Mouse (Mus musculus): ENCODE measurements at regions not wholly inside any gene's neighbourhood (a gene's known extent, or its start where the extent isn't known, plus 50 kb on each side); places are given as distances from the start of the nearest gene placed in this dataset.

DNA sequence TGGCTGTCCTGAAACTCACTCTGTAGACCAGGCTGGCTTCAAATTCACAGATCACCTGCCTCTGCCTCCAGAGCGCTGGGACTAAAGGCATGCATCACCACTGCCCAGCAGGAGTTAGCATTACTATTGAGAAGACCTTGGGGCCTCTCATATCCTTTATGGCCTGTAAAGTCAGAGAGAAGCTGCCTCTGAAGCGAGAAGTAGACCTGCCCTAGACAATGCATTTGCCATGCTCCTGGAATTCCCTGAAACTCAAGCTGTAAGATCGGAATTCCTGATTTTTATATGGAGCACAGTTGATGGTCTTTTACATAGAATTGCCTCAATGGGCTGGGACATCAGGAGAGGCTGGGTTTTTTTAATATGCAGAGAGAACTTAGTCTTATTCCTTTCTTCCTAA, 174.0 kb upstream of the Tenm3 start:
- DNase-seq (ENCODE audit: low spot score in 2 of 2) = no peak

DNA sequence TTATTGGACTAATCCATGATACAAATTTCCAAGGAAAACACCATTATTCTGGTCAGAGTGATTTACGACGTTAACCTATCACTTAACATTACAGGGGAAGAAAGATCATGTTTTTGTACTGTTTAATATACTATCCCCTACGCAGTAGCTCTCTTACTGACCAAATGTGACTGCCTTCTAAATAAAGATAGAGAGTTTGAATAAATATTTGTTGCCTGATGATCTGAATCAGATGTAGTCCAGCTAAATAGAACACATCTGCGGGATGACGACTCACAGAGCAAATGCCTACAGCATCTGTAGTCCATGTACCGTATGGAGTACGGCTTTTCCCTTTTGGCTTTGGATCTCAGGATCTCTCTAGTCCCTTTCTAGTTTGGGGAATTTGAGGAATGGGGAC, 171.9 kb upstream of the Tenm3 start:
- DNase-seq (ENCODE audit: low spot score in 2 of 2) = no peak

DNA sequence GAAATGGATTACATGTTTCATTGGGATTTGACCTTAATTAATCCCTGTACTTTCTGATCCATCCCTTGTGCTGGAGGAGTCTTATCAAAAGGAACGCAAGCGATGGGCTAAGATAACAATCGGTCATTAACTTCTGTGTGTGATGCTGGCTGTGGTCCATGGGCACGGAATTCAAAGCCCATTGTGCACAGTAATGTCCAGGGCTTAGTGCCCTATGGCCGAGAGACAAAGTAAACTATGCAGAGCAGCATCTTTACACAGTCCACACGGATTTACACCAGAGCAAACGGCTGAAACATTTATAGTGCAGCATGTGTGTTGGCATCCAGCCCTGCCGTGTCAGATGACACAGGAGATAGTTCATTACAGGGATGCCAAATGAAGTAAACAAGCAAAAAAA, 171.4 kb upstream of the Tenm3 start:
- no peak for DNase-seq (ENCODE audit: low spot score in 2 of 2)

DNA sequence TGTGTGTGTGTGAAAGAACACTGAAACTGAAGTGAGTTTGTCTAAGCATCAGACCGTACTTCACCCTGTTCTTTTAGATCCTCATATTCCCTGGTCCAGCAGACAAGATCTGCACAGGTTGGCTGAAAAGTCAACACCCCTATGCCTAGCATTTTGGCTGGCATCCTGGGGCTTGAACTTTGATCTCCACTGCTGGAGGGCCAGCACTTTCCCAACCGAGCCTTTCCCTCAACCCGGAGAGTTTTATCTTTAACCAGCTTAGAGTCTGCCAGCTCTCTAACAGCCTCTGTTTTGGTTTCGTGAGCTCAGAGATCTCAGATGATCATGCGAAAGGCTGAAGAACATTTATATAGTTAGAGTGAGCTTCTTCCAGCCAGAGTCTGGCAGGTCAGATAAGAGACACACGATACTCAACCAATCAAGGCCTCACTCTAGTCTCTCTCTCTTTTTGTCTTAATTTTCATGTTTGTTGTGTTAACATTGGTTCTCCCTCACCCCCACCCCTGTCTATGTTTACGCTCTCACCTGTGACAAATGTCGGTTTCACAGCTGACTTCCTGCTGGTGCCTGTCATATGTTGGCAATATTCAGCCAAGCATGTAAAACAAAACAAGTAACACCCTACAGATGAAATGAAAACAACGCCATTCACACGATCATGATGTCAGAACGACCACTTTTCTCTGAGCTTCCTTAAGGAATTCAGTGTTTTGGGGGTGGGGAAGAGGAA, 162.7 kb upstream of the Tenm3 start:
- no peak for DNase-seq (ENCODE audit: low spot score in 2 of 2)

DNA sequence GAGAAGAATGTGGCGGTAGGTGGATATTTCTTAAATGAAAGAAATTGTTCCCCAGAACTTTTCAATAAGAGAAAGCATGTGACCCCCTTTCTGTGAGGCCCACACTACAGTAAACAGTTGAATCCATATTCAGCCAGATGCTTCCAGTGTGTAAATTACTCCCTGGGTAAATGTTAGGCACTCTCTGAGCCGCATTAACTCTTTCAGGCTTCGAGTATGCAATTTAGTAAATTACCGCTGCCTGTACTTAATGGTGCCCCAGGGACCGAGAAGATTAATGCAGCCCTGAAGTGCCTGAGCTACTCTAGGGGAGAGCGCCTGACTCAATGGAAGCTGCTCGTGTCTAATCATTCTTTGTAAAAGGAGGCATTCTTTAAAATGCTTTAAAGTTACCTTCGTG, 137.9 kb upstream of the Tenm3 start:
- DNase-seq (ENCODE audit: low spot score in 2 of 2) = no peak

DNA sequence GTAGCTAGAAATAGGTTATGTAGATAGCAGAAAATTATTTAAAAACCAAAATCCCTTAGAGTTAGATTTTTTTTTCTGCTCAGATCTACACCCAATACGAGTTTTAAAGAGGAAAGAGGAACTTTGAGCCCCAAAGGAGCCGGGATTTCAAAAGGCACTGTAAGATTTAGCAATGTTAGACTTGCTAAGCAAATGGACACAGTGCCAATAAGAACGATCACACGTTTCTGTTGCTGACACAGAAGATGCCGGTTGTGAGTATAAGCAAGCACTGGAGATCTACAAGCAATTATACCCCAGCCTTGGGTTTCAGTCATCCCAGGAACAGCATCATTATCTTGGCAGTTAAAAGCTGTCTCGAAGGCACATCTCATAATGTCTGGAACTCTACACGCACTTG, 137.0 kb upstream of the Tenm3 start:
- no peak for DNase-seq (ENCODE audit: low spot score in 2 of 2)

DNA sequence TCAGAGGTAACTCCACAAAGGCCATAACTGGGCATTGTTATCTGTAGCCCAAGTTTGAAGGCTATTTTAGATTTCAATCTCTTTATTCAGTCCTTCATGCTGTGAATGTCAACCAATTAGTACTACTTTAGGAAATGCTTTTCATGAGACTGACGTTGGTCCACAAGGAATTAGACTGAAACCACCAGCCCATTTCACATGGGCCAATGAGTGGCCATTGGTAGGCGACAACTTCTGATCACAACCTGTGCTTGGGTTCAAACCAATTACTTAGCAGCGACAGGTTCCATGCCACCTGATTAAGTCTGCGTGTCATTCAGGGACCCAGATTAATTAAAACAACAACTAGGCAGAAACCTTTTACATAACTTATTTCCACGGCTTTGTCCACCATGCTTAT, 126.9 kb upstream of the Tenm3 start:
- no peak for DNase-seq (ENCODE audit: low spot score in 2 of 2)

DNA sequence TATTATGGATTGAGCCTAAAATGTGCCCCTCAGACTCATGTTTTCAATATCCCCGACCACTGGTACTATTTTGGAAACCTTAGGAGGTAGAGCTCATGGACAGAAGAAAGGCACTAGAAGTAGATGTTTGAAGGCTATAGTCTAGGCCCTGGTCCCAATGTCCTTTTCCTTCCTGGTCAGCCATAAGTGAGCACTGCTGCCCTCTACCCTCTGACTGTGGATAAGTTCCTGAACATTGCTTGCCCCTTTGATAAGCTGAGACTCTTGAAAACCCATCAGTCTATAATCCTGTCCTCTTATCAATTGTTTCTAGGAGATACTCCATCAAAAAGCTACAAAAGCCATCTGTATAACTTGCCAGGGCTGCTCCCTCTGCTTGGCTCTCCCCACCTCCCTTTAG, 121.2 kb upstream of the Tenm3 start:
- DNase-seq (ENCODE audit: low spot score in 2 of 2) = no peak

DNA sequence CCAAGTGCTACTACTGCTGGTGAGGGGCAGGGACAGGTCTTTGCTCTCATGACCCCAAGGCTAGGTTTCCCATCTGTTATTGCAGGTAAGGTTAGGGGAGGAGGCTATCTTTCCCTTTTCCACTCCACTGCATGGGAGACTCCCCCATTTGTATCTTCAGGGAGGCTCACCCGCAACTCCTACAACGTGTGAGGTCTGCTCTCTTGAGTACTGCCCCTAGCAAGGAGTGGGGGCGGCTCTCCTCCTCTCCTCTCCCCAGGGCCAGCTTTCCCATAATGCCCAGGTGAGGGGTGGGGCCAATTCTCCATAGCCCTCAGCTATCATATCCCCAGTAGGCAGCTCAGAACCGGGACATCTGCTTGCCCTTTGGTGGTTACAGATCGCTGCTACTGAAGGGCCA, 113.9 kb upstream of the Tenm3 start:
- no peak for DNase-seq (ENCODE audit: low spot score in 2 of 2)

DNA sequence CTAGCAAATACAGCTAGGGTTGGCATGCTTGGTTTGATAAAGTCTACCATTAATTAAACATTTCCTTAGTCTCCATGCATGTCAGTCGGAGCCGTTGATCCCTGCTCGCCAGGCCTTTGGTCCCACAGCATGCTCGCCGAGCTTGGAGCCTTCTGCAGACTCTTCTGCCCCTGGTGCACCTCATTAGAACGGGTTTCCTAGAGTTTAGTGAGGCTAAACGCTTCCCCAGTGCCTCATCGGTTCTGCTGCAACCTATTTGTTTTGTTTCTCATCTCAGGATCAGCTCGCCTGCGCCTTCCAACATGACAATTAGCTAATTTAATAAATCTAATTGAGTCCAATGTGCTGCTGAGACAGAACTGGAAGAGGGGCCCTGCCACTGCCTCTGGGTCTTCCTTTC, 107.7 kb upstream of the Tenm3 start:
- DNase-seq (ENCODE audit: low spot score in 2 of 2) = no peak

DNA sequence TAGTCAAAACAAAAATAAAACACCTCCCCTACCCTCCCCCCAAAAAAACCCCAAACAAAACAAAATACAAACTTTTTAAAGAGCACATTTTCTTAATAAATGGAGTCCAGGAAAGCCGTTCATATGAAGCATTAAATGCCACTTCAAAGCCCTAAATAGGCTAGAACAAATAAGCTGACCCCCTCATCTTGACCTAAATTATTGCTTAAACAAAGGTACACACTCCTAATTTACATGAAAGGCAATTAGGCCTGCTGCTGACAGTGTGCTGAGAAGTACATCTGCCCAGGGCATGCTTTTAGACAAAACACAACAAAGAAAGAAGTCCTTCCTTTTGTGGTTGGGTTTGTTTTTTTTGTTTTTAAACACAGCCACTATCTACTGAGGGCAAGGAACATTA, 100.4 kb upstream of the Tenm3 start:
- no peak for DNase-seq (ENCODE audit: low spot score in 2 of 2)

DNA sequence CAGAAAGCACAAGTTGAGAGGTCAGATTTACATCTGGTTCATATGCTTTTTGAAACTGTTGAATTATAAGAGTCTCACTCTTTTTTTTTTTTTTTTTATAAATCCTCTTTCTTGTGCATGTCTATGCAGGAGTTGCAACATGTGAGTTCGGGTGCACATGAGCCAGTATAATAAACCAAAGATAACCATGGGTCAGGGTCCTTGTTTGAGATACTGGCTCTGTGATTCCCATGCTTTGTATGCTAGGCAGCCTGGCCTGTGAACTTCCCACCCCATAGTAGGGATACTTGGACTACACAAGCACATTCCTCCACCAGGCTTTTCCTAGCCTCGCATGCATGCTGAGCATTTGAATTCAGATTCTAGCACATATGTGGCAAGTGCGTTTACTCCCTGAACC, 93.4 kb upstream of the Tenm3 start:
- DNase-seq (ENCODE audit: low spot score in 2 of 2) = no peak

DNA sequence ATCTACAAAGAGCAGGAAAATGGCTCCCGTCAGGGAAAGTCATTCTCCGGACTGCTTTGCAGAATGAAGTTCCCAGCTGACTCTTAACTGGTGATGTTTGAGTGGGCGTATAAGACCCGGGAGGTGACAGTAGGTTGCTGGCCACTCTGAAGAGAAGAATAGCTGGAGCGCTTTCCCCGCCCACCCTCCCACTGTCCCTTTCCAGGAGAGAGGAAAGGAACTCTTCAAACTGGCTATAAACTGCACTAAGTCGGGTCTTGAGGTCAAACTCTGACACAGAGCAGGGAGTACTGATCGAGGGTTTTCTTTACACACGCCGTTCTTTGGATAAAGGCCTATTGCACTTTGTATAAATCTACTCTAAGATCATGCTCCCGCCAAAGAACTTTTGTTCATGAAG, 83.4 kb upstream of the Tenm3 start:
- DNase-seq (ENCODE audit: low spot score in 2 of 2) = no peak

DNA sequence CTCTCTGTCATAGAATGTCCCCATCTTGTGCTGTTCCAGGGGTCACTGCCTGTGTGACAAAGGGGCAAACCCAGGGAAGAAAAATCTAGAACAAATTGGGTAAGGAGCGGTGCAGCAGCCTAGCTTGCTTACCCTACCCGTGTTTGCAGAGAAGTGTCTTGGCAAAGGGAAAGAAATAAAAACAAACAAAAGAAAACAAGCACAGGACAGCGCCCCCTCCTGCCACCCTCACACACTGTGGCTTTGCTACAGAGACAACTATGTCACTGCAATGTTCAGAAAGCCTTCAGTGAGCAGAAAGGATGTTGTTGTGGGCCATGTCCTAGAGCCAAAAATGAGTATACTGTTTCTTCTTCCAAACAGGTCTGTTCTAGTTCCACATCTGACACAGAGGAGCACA, 71.5 kb upstream of the Tenm3 start:
- DNase-seq (ENCODE audit: low spot score in 2 of 2) = no peak

DNA sequence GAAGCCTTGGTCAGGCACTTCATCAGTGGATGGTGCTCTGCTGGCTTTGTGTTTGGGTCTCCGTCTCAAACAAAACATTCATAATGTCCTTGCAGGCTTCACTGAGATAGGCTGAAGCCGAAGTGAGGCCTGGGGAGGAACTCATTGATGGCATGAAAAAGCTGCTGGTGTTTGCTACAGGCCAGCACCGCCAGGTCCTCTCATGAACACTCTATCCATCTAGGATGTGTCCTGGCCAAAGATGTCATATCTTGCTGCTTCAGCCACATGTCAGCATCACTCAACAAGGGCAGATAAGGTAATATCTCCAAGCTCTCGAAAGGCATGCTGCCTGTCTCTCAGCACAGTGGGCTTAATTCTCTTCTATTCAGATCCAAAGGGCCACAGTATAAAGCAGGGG, 69.1 kb upstream of the Tenm3 start:
- no peak for DNase-seq (ENCODE audit: low spot score in 2 of 2)

DNA sequence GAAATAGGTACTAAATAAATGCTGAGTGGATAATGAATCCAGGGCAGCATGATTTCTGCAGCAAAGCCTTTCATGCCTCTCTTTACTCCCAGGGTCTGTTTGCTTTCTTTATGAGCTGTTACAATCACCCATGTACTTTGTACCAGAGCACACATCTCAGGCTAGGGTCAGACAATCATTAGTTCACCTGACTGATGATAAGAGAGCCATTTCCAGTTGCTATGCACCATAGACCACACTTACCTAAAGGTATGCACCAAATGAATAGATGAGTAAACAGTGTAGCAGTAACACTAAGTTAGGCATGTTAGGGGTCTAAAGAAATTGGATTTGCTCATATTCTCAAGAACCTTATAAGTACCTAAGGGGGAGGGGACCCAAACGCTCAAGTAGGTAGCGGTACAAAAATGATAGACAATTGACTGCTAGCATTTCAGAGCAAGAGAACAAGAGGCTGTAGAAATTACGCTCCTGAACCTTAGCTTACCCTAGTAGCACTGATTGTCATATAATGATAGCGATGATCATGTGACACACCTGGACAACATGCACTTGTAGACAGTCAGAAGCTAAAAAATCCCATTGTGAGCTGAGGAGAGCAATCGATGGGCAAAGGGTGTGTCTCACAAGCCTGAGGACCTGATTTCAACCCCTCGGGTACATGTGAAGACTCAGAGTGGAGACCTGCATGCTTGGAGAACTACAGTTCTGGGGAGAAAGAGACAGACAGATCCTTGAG, 58.1 kb upstream of the Tenm3 start:
- no peak for DNase-seq (ENCODE audit: low spot score in 2 of 2)

DNA sequence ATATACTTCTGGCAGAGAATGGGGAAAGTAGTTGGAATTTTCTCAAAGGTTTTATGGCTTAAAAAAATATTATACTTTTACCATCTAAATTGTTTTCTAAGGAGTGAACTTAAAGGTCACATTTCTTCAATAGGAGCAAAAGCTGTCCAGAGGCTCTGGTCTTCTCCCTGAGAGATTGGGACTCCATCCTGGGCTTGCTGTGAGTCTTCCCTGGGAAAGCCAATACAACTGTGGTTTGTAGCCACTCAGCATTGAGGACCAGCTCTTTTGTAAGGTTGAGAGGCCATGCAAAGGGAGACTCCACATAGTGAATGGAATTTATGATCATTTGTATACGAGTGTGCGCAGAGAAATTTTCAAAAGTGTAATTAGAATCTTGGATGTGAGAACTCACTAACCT, 52.9 kb upstream of the Tenm3 start:
- DNase-seq (ENCODE audit: low spot score in 2 of 2) = no peak

DNA sequence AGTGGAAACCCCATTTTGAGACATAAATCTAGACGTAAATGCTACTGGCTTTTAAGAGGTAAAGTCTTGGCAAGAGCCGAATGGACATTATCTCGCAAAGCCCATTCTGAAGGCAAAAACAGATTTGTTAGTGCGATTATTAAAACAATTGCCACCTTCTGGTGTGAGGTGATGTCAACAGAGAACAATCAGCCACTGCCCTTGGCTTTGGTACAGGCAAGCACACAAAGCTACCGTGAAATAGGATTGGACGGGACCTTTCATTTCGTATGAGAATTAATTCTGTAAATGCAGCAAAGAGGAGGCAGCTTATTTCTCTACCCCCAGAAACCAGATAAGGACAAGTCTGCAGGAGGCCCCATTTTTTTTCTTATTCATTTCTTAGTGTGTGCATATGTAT, 52.5 kb upstream of the Tenm3 start:
- DNase-seq (ENCODE audit: low spot score in 2 of 2) = no peak

DNA sequence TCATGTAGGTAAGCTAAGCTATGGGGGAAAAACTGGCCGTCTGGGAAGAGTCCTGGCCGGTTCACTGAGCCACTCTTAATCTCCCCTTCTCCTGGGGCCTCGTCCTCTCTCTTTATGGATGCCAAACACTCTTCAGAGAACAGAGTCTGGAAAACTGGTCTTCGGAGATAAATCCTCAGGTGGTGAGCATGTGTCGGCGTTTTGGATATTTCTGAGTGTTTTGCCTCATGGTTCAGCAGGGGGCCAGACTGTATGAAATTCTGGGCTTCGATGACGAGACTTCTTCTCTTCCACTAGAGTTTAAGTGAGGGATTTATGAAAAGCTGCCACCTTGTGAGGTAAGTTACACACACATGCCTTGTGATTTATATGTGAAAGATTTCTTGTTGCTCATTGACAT, 51.8 kb upstream of the Tenm3 start:
- no peak for DNase-seq (ENCODE audit: low spot score in 2 of 2)
